Mouse (Mus musculus) layer of hippocampus, adult 8-10 months (tissue): ENCODE results near the gene Zfp180. TPM values are rescaled to one million over a fixed set of nuclear protein-coding genes. Genes with fewer than 3 reads are reported as not detected.

Experiments
- total RNA-seq, 4 experiments: library from RNA; stranded (reverse); gene quantifications; 2 replicates each; pipeline ENCODE4 v1.2.4; 2022

The Zfp180 gene
- total RNA-seq, 4 experiments from 2014 or later: 36.0 to 49.5 (median 40.8) TPM

Other genes starting within 250 kb of the Zfp180 start
- not detected for gene Vmn1r176, start 244.6 kb upstream of the Zfp180 start, total RNA-seq
- gene Vmn1r177, start 215.5 kb upstream of the Zfp180 start, total RNA-seq: not detected
- gene Vmn1r178, start 189.9 kb upstream of the Zfp180 start, total RNA-seq: not detected
- not detected for gene Vmn1r179, start 154.9 kb upstream of the Zfp180 start, total RNA-seq
- gene Vmn1r180, start 131.3 kb upstream of the Zfp180 start, total RNA-seq: not detected
- gene Vmn1r181, start 107.3 kb upstream of the Zfp180 start, total RNA-seq: not detected
- gene V1rd19, start 80.2 kb upstream of the Zfp180 start, total RNA-seq: not detected
- gene Vmn1r183, start 28.7 kb upstream of the Zfp180 start, total RNA-seq: under 1 TPM in 1 of 4 experiments, not detected in 3; 0.04 TPM
- gene Zfp112, start 30.4 kb downstream of the Zfp180 start, total RNA-seq: 10 to 100 TPM; 11.2 to 14.3 (median 12.5) TPM
- gene Zfp235, start 52.2 kb downstream of the Zfp180 start, total RNA-seq: 10 to 100 TPM; 20.9 to 25.6 (median 21.8) TPM
- gene Zfp114, start 93.1 kb downstream of the Zfp180 start, total RNA-seq: 1 to 10 TPM; 2.9 to 4.6 (median 4.0) TPM
- 10 to 100 TPM; 12.2 to 15.2 (median 14.8) TPM for gene Zfp111, start 129.5 kb downstream of the Zfp180 start, total RNA-seq
- gene Zfp109, start 155.6 kb downstream of the Zfp180 start, total RNA-seq: 10 to 100 TPM in 1 of 4 experiments, 1 to 10 TPM in 3; 8.0 to 10.8 (median 9.1) TPM
- gene Zfp108, start 172.9 kb downstream of the Zfp180 start, total RNA-seq: 10 to 100 TPM in 1 of 4 experiments, 1 to 10 TPM in 3; 8.0 to 10.2 (median 9.0) TPM
- gene Zfp93, start 188.5 kb downstream of the Zfp180 start, total RNA-seq: 10 to 100 TPM; 12.4 to 20.1 (median 13.8) TPM
- 10 to 100 TPM; 19.3 to 30.5 (median 24.7) TPM for gene Zfp61, start 219.3 kb downstream of the Zfp180 start, total RNA-seq
- 10 to 100 TPM; 14.4 to 18.3 (median 15.6) TPM for gene Zfp94, start 234.7 kb downstream of the Zfp180 start, total RNA-seq